Mouse (Mus musculus): Measurements from ENCODE around the gene Rora.
A peak's percentile ranks its signal among the peaks of the same experiment; 100 is the strongest.

The Rora gene

GRCm38 (mm10) chr9:69258506-69258905 is 604.9 kb downstream of the Rora start:
- no peak for DNase-seq

GRCm38 (mm10) chr9:69259382-69259781 is 605.8 kb downstream of the Rora start:
- DNase-seq, result peak; percentile 81

- no peak for DNase-seq
Measured at GRCm38 (mm10) chr9:69265151-69265550, 611.6 kb downstream of the Rora start.

- no peak for DNase-seq
Measured at GRCm38 (mm10) chr9:69270374-69270773, 616.8 kb downstream of the Rora start.

DNA sequence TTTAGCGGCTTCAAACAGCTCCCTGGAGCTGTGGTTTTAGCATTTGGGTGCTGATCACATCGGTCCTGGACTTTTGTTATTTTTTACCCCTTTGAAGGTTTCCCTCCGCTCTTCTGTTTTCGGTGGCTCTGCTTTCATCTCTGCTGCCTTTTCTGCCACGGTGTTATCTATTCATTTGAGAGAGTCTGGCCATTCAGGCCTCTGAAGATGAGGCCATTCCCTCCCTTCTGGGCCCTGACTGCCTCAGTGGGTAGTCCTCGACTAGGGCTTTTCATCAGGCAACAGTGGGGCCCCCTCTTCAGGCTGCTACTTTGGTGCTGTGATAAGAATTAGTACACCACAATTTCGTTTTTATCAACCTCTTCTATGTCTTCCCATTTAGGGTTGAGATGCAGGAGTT is 617.3 kb downstream of the Rora start:
- DNase-seq, result no peak

GRCm38 (mm10) chr9:69272884-69273283 is 619.3 kb downstream of the Rora start:
- peak; percentile 81 for DNase-seq

DNA sequence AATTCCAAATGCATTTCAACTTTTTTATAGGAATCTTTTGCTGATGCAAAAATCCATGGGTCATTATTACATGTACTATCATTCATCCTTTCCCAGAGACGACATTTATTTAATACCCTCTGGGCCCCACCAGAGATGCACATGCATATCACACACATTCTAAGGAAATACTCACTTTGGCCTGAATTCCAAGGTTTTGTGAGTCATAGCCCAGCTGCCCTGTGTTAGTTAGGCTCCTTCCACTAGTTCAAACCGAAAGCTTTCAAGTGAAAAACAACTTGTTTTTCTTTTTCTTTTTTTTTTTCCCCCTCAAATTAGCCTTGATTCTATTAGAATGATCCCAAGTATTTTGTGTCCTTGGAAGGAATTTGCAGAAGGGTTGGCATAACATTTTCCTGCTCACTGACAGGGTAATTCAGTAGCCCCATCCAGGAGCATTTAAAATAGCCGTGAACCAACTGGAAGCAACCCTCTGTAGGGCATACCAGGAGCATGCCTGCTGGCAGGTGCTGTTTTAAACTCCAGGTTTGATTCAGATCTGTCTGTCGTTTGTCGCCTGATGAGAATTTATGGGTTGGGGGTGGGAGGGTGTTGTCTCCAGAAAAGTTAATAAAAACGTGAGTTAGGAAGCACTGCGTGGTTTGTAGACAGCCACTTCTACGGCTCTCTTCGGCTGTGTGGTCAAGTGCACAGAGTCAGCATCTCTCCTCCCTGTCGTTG is 621.3 kb downstream of the Rora start:
- DNase-seq, result no peak

- no peak for DNase-seq
Measured at GRCm38 (mm10) chr9:69277256-69277655, 623.7 kb downstream of the Rora start.

DNA sequence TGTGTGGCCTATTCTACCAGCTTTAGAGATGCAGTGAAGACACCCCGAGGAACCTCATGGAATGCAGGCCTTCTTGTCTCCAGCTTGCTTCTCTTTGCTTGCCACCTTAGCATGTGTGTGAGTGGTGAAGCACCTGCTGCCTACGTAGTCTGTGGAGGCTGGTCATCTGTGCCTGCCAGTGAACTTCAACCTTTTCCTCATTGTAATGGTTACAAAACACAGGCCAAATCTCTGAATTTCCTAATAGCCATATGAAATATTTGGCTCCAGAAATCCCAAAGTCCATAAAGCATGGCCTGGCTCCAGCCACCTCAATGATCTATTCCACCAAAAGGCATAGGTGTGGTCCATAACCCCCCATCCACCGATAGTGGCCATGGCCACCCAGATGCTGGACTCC is 631.4 kb downstream of the Rora start:
- no peak for DNase-seq

- no peak for DNase-seq
Measured at GRCm38 (mm10) chr9:69288113-69288512, 634.5 kb downstream of the Rora start.

- DNase-seq, result no peak
Measured at GRCm38 (mm10) chr9:69288586-69288985, 635.0 kb downstream of the Rora start.

GRCm38 (mm10) chr9:69289056-69290017 is 635.8 kb downstream of the Rora start:
- DNase-seq, result peak; percentile 95

DNA sequence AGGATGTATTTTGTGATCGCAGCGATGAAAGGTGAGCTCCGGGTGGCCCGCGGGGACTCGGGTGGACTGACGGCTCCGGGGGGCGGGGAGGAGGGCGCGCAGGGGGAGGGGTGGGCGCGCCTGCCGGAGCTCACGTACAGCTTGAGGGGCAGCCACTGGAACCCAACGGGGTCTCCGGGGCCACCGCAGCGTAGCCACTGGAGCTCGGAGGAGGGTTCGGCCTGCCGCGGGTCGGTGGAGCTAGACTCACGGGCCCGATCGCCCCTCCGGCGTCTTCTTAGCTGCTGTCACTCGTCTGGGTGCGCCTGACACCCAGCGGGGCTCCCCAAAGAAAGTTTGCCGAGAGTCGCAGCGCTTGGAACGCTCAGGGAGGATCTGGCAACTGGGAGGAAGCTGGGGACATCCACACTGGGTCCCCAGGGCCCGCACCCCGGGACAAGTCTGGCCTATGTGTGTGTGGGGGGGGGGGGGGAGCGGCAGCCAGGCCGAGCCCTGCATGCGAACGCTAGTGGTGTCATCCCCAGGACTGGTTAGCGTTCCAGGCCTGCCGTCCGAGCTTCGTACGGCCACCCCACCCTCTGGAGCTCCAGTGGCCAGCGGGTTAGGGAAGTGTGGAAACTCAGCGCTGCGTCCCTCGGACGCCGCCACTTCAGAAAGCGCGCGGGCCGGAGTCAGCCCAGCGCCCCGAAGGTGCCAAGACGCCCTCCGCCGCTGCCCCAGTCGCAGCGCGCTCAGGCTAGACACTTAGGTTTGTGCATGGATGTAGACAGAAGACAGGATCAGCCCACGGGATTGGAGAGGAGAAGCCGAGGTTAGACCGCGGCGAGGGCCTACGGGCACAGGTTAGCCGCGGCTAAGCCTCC is 636.7 kb downstream of the Rora start:
- peak; percentile 43 for DNase-seq

- peak; percentile 70 for DNase-seq
Measured at GRCm38 (mm10) chr9:69290881-69291450, 637.4 kb downstream of the Rora start.

- no peak for DNase-seq
Measured at GRCm38 (mm10) chr9:69291451-69291850, 637.9 kb downstream of the Rora start.

DNA sequence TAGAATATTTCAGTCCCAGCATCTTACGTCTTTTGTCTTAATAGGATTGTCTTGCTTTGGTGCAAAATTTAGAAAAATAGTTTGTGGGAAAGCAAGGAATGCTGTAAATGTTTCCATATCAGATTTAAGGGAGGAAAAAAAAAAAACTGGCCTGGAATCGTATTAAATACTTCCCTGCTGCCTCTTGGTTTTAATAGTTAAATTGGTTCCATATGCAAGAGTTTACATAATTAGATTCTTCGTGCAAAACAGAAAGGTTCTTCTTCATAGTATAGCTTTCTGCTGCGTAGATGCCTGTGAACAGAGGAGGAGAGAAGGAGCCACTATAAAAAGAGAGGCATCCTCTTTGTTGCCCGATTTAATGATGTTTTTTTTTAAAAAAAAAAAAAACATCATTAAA is 638.8 kb downstream of the Rora start:
- DNase-seq, result no peak

DNA sequence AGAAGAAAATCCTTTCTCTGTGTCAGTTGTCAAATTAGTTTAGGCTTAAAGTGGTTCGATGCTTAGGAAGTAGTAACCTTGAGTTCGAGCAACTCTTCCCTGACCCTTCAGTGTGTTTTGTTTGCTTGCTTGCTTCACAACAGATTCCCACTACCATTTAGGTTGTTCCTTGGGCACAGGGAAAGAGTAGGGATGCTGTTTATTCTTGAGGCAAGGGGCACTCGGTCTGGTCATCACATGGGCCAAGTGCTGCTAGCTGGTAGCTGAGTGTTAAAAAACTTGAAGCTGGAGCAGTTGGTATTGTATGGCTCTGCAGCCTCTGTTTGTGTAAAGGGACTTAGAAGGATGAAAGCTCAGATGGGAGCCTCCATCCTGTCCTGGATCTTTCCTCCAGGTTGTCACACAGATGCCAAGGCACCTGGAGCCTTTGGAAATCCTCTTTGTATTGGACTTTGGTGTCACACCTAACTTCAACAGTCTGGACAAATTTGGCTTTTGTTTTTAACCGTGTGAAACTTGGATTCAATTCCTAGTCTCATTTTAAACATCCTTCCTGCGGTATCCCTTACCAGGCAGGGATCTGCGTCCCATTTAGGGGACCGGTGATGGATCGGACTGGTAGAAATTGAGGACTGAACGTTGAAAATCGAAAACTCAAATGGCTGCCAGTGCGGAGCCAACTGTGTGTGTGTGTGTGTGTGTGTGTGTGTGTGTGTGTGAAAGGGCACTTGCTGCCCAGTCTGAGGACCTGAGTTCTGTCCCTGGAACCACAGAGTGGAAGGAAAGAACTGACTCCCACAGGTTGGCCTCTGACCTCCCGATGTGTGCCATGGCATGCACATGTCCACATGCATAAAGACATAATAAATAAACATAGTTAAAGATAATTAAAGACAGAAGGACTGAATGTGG is 639.4 kb downstream of the Rora start:
- DNase-seq, result no peak

DNA sequence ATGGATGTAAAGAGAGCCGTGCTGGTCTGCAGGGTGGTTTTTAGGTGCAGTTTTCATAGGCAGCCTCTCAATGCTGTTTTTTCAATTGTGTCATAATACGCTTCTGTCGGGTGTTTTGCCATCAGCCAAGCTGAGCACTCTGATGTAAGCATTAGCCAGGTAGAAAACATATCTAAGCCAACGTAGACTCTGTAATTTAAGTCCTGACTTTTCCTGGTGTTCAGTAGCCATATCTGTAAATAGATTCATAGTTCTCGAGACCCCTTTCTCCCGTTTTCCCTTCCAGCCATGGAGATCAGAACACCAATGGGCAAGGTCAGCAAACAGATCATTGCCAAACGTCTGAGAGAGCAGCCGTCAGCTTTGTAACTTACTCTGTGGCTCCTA is 640.1 kb downstream of the Rora start:
- no peak for DNase-seq

DNA sequence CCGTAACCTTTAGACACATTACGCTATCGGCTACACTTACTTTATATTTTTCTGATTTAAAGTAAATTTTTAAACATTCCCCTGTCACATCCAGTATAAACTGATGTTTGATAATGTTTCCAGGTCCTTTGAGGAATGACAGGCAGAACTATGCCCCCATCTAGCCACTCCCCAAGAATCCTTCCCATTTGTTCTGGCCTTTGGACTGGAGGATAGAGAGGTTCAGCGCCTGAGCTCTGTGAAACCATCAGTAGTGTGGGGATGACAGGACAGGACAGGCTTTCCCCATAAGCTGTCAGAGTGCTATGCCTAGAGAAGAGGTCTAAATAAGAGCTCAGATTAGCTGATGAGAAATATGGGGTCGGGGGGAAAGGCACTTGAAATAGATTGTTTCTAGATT is 640.8 kb downstream of the Rora start:
- DNase-seq, result peak; percentile 38

DNA sequence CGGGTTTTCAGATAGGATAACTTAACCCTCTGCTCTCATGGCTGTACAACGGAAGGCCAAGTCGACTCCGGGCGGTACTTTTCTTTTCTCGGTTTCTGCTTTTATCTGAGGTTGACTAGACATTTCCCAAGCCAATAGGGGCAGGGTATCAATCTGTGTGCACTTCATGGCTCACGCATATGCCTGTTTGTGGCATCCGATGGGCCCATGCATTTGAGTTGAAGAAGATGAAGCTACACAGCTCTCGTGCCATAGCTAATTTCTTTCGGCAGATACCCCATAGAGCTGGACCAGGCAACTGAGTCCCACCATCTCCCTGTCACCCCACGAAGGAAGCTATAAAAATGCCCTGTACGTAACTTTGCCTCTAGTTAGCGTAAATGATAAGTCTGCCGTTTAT is 641.3 kb downstream of the Rora start:
- DNase-seq, result no peak

DNA sequence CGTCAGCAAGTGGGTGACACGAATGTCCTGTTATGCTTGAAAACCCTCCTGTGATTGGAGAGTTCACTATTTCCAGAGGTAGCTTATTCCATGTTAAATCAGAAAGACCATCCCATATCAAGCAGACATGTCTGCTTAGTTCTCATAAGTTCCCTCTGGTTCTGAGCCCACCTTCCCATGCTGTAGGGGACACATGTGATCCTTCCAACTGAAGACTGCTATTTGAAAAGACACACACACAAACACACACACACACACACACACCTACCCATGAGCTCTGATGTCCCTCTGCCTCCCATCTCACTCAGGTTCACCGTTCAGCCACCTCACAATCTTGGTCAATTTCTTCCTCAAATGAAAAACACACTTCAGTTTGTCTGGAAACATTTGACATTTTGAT is 642.2 kb downstream of the Rora start:
- DNase-seq, result no peak

DNA sequence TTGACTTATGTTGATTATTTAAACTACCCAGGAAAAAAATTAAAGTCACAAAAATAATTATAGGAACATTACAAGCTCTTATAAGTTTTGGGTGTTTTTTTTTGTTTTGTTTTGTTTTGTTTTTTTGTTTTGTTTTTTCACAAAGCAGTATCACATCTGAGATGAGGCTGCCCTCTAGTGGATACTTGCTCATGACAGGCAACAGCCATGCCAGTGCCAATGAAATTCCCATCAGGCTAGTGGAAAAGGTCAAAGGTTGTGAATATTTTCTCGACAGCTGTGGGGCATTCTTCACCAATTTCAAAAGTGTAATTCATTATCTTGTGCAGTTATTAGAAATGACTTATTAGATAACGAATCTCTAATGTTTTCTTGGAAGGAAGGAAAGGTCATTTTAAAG is 642.8 kb downstream of the Rora start:
- peak; percentile 88 for DNase-seq

Data from kidney, adult 9 months (tissue).